Mouse (Mus musculus) hindbrain, embryonic 14.5 days (tissue): ENCODE data around the gene Elovl6. TPM values are rescaled to one million over a fixed set of nuclear protein-coding genes. Genes with fewer than 3 reads are reported as not detected.

Experiments
- microRNA-seq: library from miRNA; unstranded; fragments of <30 nt; microRNA quantifications from one replicate; pipeline ENCODE4, GENCODE M21; 2016
- polyA plus RNA-seq: library from polyadenylated mRNA; unstranded; fragments of >200 nt; fragmentation: Nextera tagmentation; extraction: Ambion mirVana; gene quantifications from 2 replicates; pipeline ENCODE4 v1.2.1, GENCODE M21; 2014

The Elovl6 gene
- polyA plus RNA-seq, 1 experiment from 2014 or later: 27.5 TPM

Small RNA genes lying within 50 kb of the gene (microRNA-seq; reads per million reads assigned to microRNA genes)
- not detected for gene Gm24515

Other genes with a start within 250 kb of the Elovl6 start
- 3.0 and 3.1 TPM in 2 replicates for gene Enpep, start 199.6 kb upstream of the Elovl6 start, polyA plus RNA-seq
- gene Egf, start 223.0 kb downstream of the Elovl6 start, polyA plus RNA-seq: 2.2 and 2.9 TPM in 2 replicates